Mouse (Mus musculus): Measurements from ENCODE around the gene Gm13271.
A peak's percentile ranks its signal among the peaks of the same experiment; 100 is the strongest.
"Not testable (repeated sequence)": the region's sequence is repeated elsewhere in the genome, so short reads cannot be mapped to it uniquely, and the experiment has no call there.

Gm13271 gene

GRCm38 (mm10) chr4:88754818-88755340 is at the start of gene Gm13271:
Gm13271 (plus strand) TSS chr4:88754868.
- DNase-seq, result peak; percentile 59 to 61

GRCm38 (mm10) chr4:88705924-88706323 is 48.7 kb upstream of the Gm13271 start:
- no peak for DNase-seq

GRCm38 (mm10) chr4:88707128-88707826 is 47.4 kb upstream of the Gm13271 start:
- no peak for DNase-seq

GRCm38 (mm10) chr4:88714281-88714680 is 40.4 kb upstream of the Gm13271 start:
- no peak for DNase-seq

GRCm38 (mm10) chr4:88715059-88715458 is 39.6 kb upstream of the Gm13271 start:
- DNase-seq, result no peak

- DNase-seq, result no peak
Observed at GRCm38 (mm10) chr4:88718715-88719114, 36.0 kb upstream of the Gm13271 start.

- peak; percentile 94 to 96 for DNase-seq
Observed at GRCm38 (mm10) chr4:88721791-88722721, 32.6 kb upstream of the Gm13271 start, which contains the start of the genes Gm26566 and Klhl9. Gm26566 (plus strand) TSS chr4:88721805. Klhl9 (minus strand) TSS chr4:88722465.

GRCm38 (mm10) chr4:88723497-88724090 is 31.1 kb upstream of the Gm13271 start:
- DNase-seq, result no peak

GRCm38 (mm10) chr4:88726727-88727126 is 27.9 kb upstream of the Gm13271 start:
- no peak for DNase-seq

GRCm38 (mm10) chr4:88727324-88727723 is 27.3 kb upstream of the Gm13271 start:
- DNase-seq, result peak; percentile 45 to 70

GRCm38 (mm10) chr4:88738480-88738879 is 16.2 kb upstream of the Gm13271 start:
- peak; percentile 85 to 87 for DNase-seq

- no peak for DNase-seq
Observed at GRCm38 (mm10) chr4:88739036-88739435, 15.6 kb upstream of the Gm13271 start.

- DNase-seq, result no peak
Observed at GRCm38 (mm10) chr4:88741426-88741825, 13.2 kb upstream of the Gm13271 start.

- DNase-seq, result no peak
Observed at GRCm38 (mm10) chr4:88742771-88743371, 11.8 kb upstream of the Gm13271 start.

- no peak for DNase-seq
Observed at GRCm38 (mm10) chr4:88744207-88744606, 10.5 kb upstream of the Gm13271 start.

- DNase-seq, result no peak
Observed at GRCm38 (mm10) chr4:88749926-88750325, 4.7 kb upstream of the Gm13271 start.

GRCm38 (mm10) chr4:88756581-88757513 is 2.2 kb downstream of the Gm13271 start:
- DNase-seq, result peak in 1 of 2 experiments; percentile 27

- peak; percentile 87 to 91 for DNase-seq
Observed at GRCm38 (mm10) chr4:88757628-88758031, 3.0 kb downstream of the Gm13271 start.

GRCm38 (mm10) chr4:88758751-88759150 is 4.1 kb downstream of the Gm13271 start:
- not testable (repeated sequence) for DNase-seq

- DNase-seq, result peak; percentile 44 to 61
Observed at GRCm38 (mm10) chr4:88759610-88760268, 5.1 kb downstream of the Gm13271 start, which contains the start of gene Gm13283. Gm13283 (plus strand) TSS chr4:88760119.

GRCm38 (mm10) chr4:88760431-88760830 is 5.8 kb downstream of the Gm13271 start:
- peak; percentile 80 to 89 for DNase-seq

Measured in kidney, postnatal 4 days (tissue).